Mouse (Mus musculus) liver, postnatal 0 days (tissue): ENCODE measurements around the gene Pth2.

Experiments
- CTCF ChIP-seq: sonication (generic); IDR thresholded peaks from 2 replicates; pipeline ENCODE4 v1.5.1; 2016; ENCODE audit warnings: antibody characterized with exemption, low read depth
- EP300 ChIP-seq: IDR thresholded peaks from 2 replicates; pipeline ENCODE4 v1.6.1; 2016; ENCODE audit warnings: antibody characterized with exemption, low read depth, mild to moderate bottlenecking

DNA sequence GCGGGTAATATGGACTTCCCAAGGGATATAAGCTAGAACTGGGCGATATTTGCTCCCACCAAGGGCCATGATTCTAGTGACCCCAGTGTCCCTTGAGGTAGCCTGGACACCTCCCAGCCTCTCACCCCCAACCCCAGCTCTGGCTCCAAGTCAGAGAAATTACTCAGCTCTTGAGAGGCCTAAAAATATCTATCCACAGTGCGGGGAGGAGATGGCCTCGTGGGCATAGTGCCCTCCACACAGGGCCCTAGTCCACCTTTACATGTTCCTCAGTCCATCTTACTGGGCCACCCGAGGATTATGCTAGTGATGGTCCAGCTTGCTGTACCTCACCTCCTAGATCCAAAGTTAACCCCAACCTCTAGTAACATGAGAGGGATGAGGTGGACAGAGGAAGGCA lies 16.0 kb upstream of the Pth2 start:
- no peak for TF ChIP-seq EP300
- TF ChIP-seq CTCF: no peak
